Mouse (Mus musculus): Measurements from ENCODE around the gene Gm13285. TPM values are rescaled to one million over a fixed set of nuclear protein-coding genes. Genes with fewer than 3 reads are reported as not detected.
"Not testable (repeated sequence)": the region's sequence is repeated elsewhere in the genome, so short reads cannot be mapped to it uniquely, and the experiment has no call there.

Gene Gm13285
- polyA plus RNA-seq, 1 experiment from 2014 or later, result 0.82 TPM

- 5% methylated on average over 25 of the region's 42 CpGs for WGBS
- H3K9me3 ChIP-seq; H3K27me3 ChIP-seq (replicated peaks); H3K36me3 ChIP-seq; H3K4me1 ChIP-seq; ATAC-seq (ENCODE audit: extremely low read depth, insufficient number of reproducible peaks, low FRiP score, low TSS enrichment): not testable (repeated sequence)
- peak overlapping the region; percentile 62 for H3K9ac ChIP-seq
- H3K4me3 ChIP-seq, result peak overlapping the region; percentile 42
- peak overlapping the region; percentile 56 for H3K27ac ChIP-seq (replicated peaks)
- H3K4me2 ChIP-seq, result peak overlapping the region; percentile 57
Measured at GRCm38 (mm10) chr4:88763384-88764018, 36.0 kb upstream of the Gm13285 start.

GRCm38 (mm10) chr4:88773534-88773933 lies 25.9 kb upstream of the Gm13285 start, which contains the start of gene Gm13290:
Gene Gm13290, plus strand, starts transcription at chr4:88773834.
- H3K27me3 ChIP-seq (replicated peaks); H3K27ac ChIP-seq (replicated peaks); H3K4me3 ChIP-seq; H3K9me3 ChIP-seq; H3K4me2 ChIP-seq; H3K4me1 ChIP-seq; H3K9ac ChIP-seq; ATAC-seq (ENCODE audit: extremely low read depth, insufficient number of reproducible peaks, low FRiP score, low TSS enrichment); H3K36me3 ChIP-seq: not testable (repeated sequence)
- WGBS, result no CpG with 5 or more reads among the region's 32 CpGs

- not testable (repeated sequence) for H3K4me1 ChIP-seq; H3K27ac ChIP-seq (replicated peaks); H3K4me3 ChIP-seq; H3K36me3 ChIP-seq; ATAC-seq (ENCODE audit: extremely low read depth, insufficient number of reproducible peaks, low FRiP score, low TSS enrichment); H3K4me2 ChIP-seq; H3K27me3 ChIP-seq (replicated peaks); H3K9me3 ChIP-seq; H3K9ac ChIP-seq
- WGBS, result no CpG with 5 or more reads among the region's 29 CpGs
Measured at GRCm38 (mm10) chr4:88776622-88777021, 22.8 kb upstream of the Gm13285 start, which contains the start of gene Gm13289. Gene Gm13289, plus strand, starts transcription at chr4:88776922.

GRCm38 (mm10) chr4:88779550-88779949 lies 19.9 kb upstream of the Gm13285 start, which contains the start of gene Gm13272:
Gene Gm13272, plus strand, starts transcription at chr4:88779850.
- WGBS, result no CpG with 5 or more reads among the region's 29 CpGs
- not testable (repeated sequence) for H3K36me3 ChIP-seq; H3K4me1 ChIP-seq; H3K9me3 ChIP-seq; H3K9ac ChIP-seq; H3K4me2 ChIP-seq; H3K4me3 ChIP-seq; H3K27ac ChIP-seq (replicated peaks); ATAC-seq (ENCODE audit: extremely low read depth, insufficient number of reproducible peaks, low FRiP score, low TSS enrichment); H3K27me3 ChIP-seq (replicated peaks)

GRCm38 (mm10) chr4:88780320-88780719 lies 19.1 kb upstream of the Gm13285 start:
- ATAC-seq (ENCODE audit: extremely low read depth, insufficient number of reproducible peaks, low FRiP score, low TSS enrichment); H3K9ac ChIP-seq; H3K27ac ChIP-seq (replicated peaks); H3K4me3 ChIP-seq; H3K4me2 ChIP-seq; H3K4me1 ChIP-seq; H3K9me3 ChIP-seq; H3K27me3 ChIP-seq (replicated peaks); H3K36me3 ChIP-seq: not testable (repeated sequence)
- 40% methylated on average over 16 of the region's 18 CpGs for WGBS

GRCm38 (mm10) chr4:88781831-88782230 lies 17.6 kb upstream of the Gm13285 start, which contains the start of gene Ifnz:
Gene Ifnz, plus strand, starts transcription at chr4:88782131.
- not testable (repeated sequence) for H3K9me3 ChIP-seq; H3K4me1 ChIP-seq; H3K27me3 ChIP-seq (replicated peaks); ATAC-seq (ENCODE audit: extremely low read depth, insufficient number of reproducible peaks, low FRiP score, low TSS enrichment); H3K36me3 ChIP-seq
- peak within 1 kb of the TSS; percentile 58 for H3K4me2 ChIP-seq
- peak within 1 kb of the TSS; percentile 37 for H3K4me3 ChIP-seq
- H3K9ac ChIP-seq, result 0 out of 2 replicates have a peak within 1 kb of the TSS, but pooled peaks have one; percentile 47
- peak within 1 kb of the TSS; percentile 66 for H3K27ac ChIP-seq (replicated peaks)
- WGBS, result 13% methylated on average over 4 of the region's 7 CpGs

- not testable (repeated sequence) for ATAC-seq (ENCODE audit: extremely low read depth, insufficient number of reproducible peaks, low FRiP score, low TSS enrichment); H3K36me3 ChIP-seq; H3K27me3 ChIP-seq (replicated peaks); H3K9me3 ChIP-seq; H3K4me1 ChIP-seq
- Histone ChIP-seq H3K4me2 (peak overlapping the region; percentile 58), H3K4me3 (peak overlapping the region; percentile 37), H3K9ac (0 out of 2 replicates have a peak overlapping the region, but pooled peaks have one; percentile 47), H3K27ac (replicated peaks) (peak overlapping the region; percentile 66)
- WGBS, result 0% methylated on average over 14 of the region's 31 CpGs
Measured at GRCm38 (mm10) chr4:88782335-88782734, 17.1 kb upstream of the Gm13285 start.

- not testable (repeated sequence) for H3K4me2 ChIP-seq; H3K4me1 ChIP-seq; H3K9ac ChIP-seq; H3K9me3 ChIP-seq; ATAC-seq (ENCODE audit: extremely low read depth, insufficient number of reproducible peaks, low FRiP score, low TSS enrichment); H3K27ac ChIP-seq (replicated peaks); H3K27me3 ChIP-seq (replicated peaks); H3K4me3 ChIP-seq; H3K36me3 ChIP-seq
- no CpG with 5 or more reads among the region's 27 CpGs for WGBS
Measured at GRCm38 (mm10) chr4:88785409-88785808, 14.1 kb upstream of the Gm13285 start, which contains the start of gene Gm13276. Gene Gm13276, plus strand, starts transcription at chr4:88785709.

GRCm38 (mm10) chr4:88788402-88788801 lies 11.1 kb upstream of the Gm13285 start, which contains the start of gene Gm13277:
Gene Gm13277, plus strand, starts transcription at chr4:88788632.
- not testable (repeated sequence) for H3K4me2 ChIP-seq; H3K9ac ChIP-seq; ATAC-seq (ENCODE audit: extremely low read depth, insufficient number of reproducible peaks, low FRiP score, low TSS enrichment); H3K4me1 ChIP-seq; H3K27ac ChIP-seq (replicated peaks); H3K36me3 ChIP-seq; H3K27me3 ChIP-seq (replicated peaks); H3K4me3 ChIP-seq; H3K9me3 ChIP-seq
- WGBS, result no CpG with 5 or more reads among the region's 28 CpGs

- ATAC-seq (ENCODE audit: extremely low read depth, insufficient number of reproducible peaks, low FRiP score, low TSS enrichment); H3K27ac ChIP-seq (replicated peaks); H3K9me3 ChIP-seq; H3K4me2 ChIP-seq; H3K4me1 ChIP-seq; H3K4me3 ChIP-seq; H3K27me3 ChIP-seq (replicated peaks); H3K9ac ChIP-seq; H3K36me3 ChIP-seq: not testable (repeated sequence)
- WGBS, result no CpG with 5 or more reads among the region's 28 CpGs
Measured at GRCm38 (mm10) chr4:88791250-88791649, 8.2 kb upstream of the Gm13285 start, which contains the start of gene Gm13278. Gene Gm13278, plus strand, starts transcription at chr4:88791550.

- H3K9me3 ChIP-seq; H3K27me3 ChIP-seq (replicated peaks); ATAC-seq (ENCODE audit: extremely low read depth, insufficient number of reproducible peaks, low FRiP score, low TSS enrichment); H3K27ac ChIP-seq (replicated peaks); H3K4me2 ChIP-seq; H3K36me3 ChIP-seq; H3K9ac ChIP-seq; H3K4me3 ChIP-seq; H3K4me1 ChIP-seq: not testable (repeated sequence)
- WGBS, result 2% methylated on average over 13 of the region's 52 CpGs
Measured at GRCm38 (mm10) chr4:88793936-88794675, 5.4 kb upstream of the Gm13285 start, which contains the start of gene Gm13275. Gene Gm13275, plus strand, starts transcription at chr4:88794487.

Measured in heart, embryonic 13.5 days (tissue).